Mouse (Mus musculus) spleen, adult 12 weeks (tissue): Measurements from ENCODE around the gene Adam30.
"Not testable (repeated sequence)": the region's sequence is repeated elsewhere in the genome, so short reads cannot be mapped to it uniquely, and the experiment has no call there.

ENCODE experiments used
- DNase-seq: peaks from one replicate; pipeline ENCODE4 v3.0.0; 2022; ENCODE audit warnings: low spot score

Adam30 gene

DNA sequence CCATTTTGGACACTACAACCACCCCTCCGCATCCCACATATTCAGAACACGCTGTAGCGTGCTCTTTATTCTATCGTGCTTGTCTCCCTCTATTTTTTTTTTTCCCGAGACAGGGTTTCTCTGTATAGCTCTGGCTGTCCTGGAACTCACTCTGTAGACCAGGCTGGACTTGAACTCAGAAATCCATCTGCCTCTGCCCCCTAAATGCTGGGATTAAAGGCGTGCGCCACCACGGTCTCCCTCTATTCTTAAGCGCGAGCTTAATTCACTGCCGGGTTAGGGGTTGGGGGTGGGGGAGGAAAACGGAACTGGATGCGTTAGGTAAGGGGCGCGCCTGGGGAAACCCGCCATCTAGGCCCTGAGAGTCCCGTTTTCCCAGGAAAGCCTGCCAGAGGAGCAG is at the start of gene Adam30:
TSS of gene Adam30 (plus strand) at position 301 of the 400 bp plus-strand sequence.
- DNase-seq, result no peak

- no peak for DNase-seq
Observed at GRCm38 (mm10) chr3:98118252-98118651, 42.2 kb upstream of the Adam30 start.

- no peak for DNase-seq
Observed at GRCm38 (mm10) chr3:98119338-98119737, 41.1 kb upstream of the Adam30 start.

GRCm38 (mm10) chr3:98120884-98121283 is 39.5 kb upstream of the Adam30 start:
- DNase-seq, result no peak

- no peak for DNase-seq
Observed at GRCm38 (mm10) chr3:98127775-98128174, 32.7 kb upstream of the Adam30 start.

GRCm38 (mm10) chr3:98128716-98129115 is 31.7 kb upstream of the Adam30 start:
- no peak for DNase-seq

DNA sequence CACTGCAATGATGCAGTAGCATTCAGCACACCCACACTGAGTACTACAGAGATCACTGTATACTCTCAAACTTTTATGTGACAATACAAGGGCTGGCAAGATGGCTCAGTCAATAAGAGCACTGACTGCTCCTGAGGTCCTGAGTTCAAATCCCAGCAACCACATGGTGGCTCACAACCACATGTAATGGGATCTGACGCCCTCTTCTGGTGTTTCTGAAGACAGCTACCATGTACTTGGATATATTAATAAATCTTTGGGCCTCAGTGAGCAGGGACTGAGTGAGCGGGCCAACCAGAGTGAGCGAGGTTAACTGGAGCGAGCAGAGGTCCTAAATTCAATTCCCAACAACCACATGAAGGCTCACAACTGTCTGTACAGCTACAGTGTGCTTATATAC is 28.3 kb upstream of the Adam30 start:
- not testable (repeated sequence) for DNase-seq

- no peak for DNase-seq
Observed at GRCm38 (mm10) chr3:98132636-98133035, 27.8 kb upstream of the Adam30 start.

GRCm38 (mm10) chr3:98141456-98141855 is 19.0 kb upstream of the Adam30 start:
- no peak for DNase-seq

DNA sequence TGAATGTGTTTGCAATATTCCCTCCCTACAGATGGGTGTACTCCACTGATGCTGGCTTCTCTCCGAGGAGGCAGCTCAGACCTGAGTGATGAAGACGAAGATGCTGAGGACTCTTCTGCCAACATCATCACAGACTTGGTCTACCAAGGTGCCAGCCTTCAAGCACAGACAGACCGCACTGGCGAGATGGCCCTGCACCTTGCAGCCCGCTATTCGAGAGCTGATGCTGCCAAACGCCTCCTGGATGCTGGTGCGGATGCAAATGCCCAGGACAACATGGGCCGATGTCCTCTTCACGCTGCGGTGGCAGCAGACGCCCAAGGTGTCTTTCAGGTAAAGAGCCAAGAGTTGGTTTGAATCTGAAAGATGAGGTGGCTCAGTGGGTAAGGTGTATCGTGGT is 17.6 kb upstream of the Adam30 start:
- DNase-seq, result no peak

- no peak for DNase-seq
Observed at GRCm38 (mm10) chr3:98145204-98145603, 15.2 kb upstream of the Adam30 start.

DNA sequence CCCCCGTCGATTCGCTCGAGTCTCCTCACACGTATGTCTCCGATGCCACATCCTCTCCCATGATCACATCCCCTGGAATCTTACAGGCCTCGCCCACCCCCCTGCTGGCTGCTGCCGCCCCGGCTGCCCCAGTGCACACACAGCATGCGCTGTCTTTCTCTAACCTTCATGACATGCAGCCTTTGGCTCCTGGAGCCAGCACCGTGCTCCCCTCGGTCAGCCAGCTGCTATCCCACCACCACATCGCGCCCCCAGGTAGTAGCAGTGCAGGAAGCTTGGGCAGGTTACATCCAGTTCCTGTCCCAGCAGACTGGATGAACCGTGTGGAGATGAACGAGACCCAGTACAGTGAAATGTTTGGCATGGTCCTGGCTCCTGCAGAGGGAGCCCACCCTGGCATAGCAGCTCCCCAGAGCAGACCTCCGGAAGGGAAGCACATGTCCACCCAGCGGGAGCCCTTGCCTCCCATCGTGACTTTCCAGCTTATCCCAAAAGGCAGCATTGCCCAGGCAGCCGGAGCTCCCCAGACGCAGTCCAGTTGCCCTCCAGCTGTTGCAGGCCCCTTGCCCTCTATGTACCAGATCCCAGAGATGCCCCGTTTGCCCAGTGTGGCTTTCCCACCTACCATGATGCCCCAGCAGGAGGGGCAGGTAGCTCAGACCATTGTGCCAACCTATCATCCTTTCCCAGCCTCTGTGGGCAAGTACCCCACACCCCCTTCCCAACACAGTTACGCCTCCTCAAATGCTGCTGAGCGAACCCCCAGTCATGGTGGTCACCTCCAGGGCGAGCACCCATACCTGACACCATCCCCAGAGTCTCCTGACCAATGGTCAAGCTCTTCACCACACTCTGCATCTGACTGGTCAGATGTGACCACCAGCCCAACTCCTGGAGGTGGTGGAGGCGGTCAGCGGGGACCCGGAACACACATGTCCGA is 13.7 kb upstream of the Adam30 start:
- no peak for DNase-seq

DNA sequence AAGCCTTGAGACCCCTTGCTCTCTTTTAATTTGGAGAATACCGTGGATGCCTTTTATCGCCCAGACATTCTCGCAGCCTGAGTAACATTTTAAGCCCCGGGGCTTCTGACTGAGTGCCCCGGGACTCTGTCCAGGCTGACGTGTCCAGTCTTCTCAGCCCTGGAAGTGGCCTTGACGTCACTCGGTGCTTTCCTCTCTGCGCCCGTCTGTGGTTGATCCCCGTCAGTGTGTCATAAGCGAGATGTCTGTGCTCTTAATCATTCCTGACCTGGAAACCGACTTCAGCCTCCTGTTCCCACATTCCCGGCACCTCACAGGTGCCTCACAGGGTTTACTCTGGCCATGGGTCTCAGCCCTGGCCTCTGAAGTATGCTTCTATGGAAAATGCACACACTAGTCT is 12.7 kb upstream of the Adam30 start:
- no peak for DNase-seq

DNA sequence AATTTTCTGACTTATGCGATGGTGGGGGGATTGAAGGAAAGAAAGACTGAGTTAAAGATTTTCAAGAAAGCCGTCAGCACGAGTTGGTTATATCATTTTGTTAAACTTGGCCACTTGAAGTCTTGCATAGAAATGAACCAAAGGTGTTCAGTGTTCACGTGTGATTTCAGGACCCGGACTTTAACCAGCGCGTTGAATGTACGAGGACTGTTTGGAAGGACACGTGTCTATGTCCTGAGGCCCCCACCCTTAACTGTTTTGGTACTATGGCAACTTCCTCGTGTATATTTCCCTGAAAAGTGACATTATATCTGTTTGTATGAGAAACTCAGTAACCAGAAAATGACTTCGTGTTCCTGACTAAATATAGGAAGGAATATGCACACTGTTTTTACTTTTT is 10.5 kb upstream of the Adam30 start:
- DNase-seq, result no peak

GRCm38 (mm10) chr3:98151016-98151415 is 9.4 kb upstream of the Adam30 start:
- DNase-seq, result no peak

GRCm38 (mm10) chr3:98153460-98153859 is 7.0 kb upstream of the Adam30 start:
- DNase-seq, result no peak

GRCm38 (mm10) chr3:98156158-98156557 is 4.3 kb upstream of the Adam30 start:
- DNase-seq, result no peak

DNA sequence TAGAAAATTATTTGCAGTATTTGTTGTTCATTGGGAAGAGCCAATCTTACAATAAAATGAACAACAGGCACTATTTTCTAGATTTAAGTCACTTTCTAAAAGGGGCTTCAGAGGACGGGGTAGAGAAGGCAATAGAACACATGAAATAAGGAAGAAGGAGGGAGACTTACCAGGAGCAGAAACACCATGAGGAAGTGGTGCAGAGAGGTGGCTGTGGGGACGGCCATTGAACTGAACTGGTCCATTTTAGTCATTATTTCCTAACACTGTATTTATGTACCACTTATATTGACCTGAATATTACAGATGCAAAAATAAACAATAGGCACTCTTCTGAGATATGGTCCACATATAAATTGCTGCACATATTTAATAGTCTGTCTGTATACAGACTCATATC is 3.4 kb upstream of the Adam30 start:
- DNase-seq, result no peak

- no peak for DNase-seq
Observed at GRCm38 (mm10) chr3:98157585-98157984, 2.8 kb upstream of the Adam30 start.

GRCm38 (mm10) chr3:98158646-98159045 is 1.8 kb upstream of the Adam30 start:
- no peak for DNase-seq

GRCm38 (mm10) chr3:98159289-98159688 is 1.1 kb upstream of the Adam30 start:
- no peak for DNase-seq

GRCm38 (mm10) chr3:98178340-98178739 is 17.9 kb downstream of the Adam30 start:
- no peak for DNase-seq

GRCm38 (mm10) chr3:98180805-98181204 is 20.4 kb downstream of the Adam30 start:
- no peak for DNase-seq

GRCm38 (mm10) chr3:98185163-98185714 is 24.8 kb downstream of the Adam30 start:
- no peak for DNase-seq
